Mouse (Mus musculus) kidney, adult 11 months (tissue): ENCODE results near the gene Zfp260.
A peak's percentile ranks its signal among the peaks of the same experiment; 100 is the strongest.
"Not testable (repeated sequence)": the region's sequence is repeated elsewhere in the genome, so short reads cannot be mapped to it uniquely, and the experiment has no call there.

Source experiments
- DNase-seq: peaks from one replicate; pipeline ENCODE4 v3.0.0; 2022

The Zfp260 gene

DNA sequence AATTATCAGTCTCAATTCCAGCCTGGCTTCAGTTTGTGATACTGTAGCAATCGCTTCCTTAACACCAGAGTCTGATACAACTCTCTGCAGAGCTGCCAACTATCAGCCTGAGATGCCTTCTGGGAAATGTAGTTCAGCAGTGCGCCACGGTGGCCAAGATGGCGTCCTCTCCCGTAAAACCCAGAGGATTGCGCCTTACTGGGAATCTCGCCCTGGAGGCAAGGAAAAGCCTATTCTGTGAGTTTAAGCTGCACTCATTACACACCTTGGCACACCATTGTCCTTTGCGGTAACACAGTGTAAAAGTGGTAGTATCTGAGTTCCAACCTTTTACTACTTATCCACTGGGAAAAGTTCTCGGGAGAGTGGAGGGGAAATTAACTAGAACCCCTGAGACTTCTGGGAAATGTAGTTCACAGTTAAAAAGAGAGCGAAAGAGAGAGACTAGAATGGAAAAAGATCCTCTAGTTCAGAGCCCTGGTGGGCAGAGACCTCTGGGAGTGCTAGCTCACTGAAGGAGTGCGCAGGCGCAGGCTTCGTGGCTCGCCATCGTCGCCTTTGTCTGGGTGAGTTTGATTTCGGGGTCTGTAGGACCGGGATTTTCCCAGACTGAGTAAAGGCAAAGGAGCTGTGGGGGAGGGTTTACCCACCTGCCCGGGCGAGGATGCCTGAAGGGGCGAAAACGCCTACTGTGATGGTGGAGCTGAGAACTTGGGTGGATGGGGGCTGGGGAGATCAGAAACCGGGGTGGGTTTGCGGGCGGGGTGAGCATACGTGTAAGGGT, at the start of gene Zfp260:
TSS of gene Zfp260 (plus strand) at position 132 of the 784 bp plus-strand sequence.
- DNase-seq, result peak; percentile 92

DNA sequence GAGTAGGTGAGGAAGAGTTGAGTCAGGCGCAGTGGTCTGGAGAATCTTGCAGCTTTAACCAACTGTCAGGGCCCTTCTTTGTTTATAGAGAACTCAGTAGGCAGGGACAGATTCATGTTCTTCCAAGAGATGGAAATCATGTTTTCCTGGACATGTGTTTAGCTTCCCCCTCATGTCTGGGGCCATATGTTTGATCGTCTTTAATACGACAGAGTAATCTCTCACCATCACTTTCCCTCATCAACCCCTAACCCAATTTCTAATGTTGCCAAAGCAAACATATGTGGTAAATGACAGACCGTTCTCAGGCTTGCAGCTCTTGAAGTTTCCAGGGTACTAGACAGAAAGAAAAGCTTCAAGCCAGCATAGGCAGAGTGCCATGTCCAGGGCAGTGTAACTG, 46.5 kb upstream of the Zfp260 start:
- no peak for DNase-seq

DNA sequence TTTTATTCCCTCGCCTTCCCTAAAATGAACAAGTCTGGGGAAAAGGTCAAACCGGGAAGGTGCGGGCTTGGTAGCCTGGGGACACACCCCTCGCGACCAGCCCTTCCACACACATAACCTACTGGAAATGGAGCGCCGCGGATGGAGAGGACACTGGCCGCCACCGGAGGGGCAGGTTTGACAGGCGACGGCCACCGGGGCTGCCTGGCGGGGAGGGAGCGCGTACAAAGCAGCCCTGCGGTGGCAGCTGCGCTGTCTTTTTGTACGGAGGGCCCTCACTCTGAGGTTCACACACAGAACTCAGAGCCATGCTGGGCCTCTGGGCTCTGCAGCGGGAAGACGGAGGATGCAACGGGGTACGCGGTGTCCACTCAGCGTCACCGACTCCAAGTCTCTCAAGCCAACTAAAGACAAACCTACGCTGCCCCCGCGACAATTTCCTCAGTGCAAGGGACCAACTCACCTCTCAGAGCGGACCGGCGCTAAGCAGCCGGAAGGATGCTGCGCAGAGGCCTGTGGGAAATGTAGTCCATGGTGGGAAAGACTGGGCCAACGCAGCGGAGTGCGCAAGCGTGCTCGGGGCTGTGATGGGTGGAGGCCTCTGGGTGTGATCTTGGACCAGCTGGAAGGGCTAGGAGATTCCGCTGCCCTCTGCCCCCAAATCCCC, 43.6 kb upstream of the Zfp260 start, which contains the start of gene Zfp14:
TSS of gene Zfp14 (minus strand) at position 499 of the 667 bp plus-strand sequence.
- peak; percentile 82 for DNase-seq

DNA sequence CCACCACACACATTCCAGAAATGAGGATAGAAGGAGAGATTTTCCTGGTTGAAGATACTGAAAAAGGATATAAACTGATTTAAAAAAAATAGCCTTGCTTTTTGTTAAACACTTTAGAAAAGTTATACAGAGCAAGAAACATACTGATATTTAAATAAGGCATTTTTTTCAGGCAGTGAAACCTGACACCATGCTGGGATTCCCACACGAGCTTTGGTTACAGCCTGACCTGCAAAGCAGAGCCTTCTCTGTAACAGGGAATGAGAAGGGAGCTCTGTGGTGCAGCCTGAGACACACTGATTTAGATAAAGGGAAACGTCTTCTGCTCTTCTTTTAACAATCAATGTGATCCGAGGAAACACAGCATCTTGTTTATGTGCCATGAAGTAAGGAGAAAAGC, 41.0 kb upstream of the Zfp260 start:
- DNase-seq, result no peak

DNA sequence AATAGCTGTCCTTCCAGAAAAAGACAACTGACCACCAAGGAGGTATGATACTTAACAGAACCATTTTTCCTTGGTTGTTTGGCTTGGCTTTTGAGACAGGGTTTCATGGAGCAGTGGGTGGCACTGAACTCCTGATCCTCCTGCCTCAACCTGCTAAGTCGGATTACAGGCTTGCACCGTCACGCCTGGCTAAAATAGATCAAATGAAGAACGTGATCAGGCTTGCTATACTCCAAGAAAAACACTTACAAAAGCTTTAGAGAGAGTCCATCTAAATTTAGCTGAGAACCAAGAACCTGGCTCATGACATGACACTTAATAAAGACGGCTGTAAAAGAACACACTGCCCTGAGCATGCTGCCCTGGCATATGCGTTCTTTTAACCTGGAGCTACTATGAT, 34.2 kb upstream of the Zfp260 start:
- no peak for DNase-seq

DNA sequence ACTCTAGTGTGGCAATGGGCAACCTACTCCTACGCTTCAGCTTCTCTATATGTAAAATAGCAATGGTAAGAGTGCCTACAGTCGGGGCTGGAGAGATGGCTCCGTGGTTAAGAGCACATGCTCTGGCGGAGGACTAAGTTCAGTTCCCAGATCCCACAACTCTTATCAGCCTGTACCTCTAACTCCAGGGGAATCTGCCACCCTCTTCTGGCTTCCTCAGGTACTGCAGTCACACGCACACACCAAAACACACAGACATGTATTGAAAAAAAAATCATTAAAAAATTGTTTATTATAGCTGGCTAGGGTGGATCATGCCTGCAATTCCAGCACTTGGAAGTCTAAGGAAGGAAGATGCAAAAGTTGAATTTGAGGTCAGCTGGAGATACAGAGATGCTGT, 32.1 kb upstream of the Zfp260 start:
- DNase-seq, result no peak

DNA sequence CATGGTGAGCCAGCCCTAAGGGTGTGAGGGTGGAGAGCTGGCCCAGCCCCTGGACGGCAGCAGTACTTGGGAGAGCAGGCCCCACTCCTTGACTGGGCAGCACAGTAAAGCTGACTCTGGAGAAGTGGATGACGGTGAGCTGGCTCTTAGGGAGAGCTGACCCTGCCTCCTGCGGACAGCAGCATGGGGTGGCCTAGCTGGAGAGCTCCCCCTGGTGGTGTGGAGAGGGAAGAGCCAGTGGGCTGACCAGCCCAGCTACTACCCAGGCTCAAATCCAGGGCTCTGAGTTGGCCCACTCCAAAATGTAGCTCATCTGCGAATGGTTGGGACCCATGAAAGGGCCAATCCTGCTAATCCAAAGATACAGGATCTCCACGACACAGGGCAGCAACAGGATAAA, 30.0 kb upstream of the Zfp260 start:
- no peak for DNase-seq

DNA sequence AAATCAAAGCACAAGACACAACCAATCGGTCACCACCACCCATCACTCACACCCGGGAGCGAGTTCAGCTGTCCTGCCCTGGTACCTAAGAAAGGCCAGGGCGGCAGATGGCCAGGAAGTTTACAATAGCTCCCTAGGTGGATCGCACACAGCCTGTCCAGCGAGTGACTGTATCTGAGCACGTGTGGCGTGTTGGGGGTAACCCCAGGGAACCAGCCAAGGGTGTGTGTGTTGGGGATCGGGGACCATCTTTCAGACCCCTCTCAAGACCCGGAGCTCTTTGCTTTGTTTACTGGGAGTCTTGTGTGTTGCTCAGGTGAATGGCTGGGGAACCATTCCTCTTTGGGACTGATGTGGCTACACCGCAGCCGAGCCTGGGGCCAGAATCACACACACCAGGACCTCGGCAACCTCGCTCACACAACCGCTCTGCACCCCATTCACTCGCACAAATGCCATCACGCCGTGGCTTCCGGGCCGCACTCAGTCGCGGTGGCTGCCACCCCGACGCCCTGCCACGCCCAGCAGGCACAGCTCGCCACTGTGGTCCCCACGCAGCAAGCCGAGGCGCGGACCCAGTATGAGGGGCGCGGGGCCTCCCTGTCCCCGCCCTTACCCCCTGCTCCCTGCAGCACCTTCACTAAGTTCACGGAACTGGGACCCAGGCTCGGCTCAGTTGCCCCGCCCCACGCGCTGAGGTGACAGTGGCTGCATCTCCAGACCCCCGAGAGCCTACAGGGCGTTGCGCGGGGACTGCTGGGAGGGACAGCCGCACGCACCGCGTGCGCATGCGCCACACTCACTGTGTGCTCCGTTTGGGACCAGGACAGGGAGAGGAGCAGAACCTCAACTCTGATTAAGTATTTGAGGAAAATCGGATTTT, 22.2 kb upstream of the Zfp260 start, which contains the start of gene Zfp82:
TSS of gene Zfp82 (minus strand) at position 755 of the 883 bp plus-strand sequence.
- peak; percentile 66 for DNase-seq

DNA sequence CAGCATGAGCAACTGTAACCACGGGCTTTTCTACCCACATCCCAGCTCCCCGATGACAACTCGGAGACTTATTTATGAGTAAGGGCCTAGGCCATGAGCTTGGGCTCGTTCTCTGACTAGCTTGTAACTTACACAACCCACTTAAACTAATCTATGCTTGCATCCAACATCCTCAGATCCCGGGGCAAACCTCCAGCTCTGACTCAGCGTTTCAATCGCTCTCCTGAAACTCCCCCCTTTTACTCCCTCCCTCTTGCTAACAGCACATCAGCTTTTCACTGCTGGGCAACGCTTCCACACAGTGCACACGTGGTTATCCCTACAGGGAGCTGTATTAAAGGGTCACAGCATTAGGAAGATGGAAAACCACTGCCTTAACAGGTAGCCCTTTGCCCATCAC, 8.1 kb upstream of the Zfp260 start:
- no peak for DNase-seq

DNA sequence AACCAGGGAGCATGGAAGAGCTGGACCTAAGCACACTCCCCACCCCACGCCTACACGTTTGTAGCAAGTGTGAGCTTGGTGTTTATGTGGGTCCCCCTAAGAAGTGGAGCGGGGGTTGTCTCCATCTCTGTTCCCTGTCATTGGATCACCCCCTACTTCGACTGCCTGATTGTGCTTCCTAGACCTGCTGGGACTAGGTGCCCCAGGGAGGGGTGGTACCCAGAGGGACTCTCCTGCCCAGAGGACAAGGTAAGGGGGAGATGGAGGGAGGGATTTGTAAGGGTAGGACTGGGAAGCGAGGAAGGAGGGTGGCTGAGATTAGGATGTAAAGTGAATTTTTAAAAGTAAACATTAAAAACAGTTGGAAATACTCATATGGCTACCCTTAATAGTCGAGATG, 5.2 kb upstream of the Zfp260 start:
- DNase-seq, result no peak

DNA sequence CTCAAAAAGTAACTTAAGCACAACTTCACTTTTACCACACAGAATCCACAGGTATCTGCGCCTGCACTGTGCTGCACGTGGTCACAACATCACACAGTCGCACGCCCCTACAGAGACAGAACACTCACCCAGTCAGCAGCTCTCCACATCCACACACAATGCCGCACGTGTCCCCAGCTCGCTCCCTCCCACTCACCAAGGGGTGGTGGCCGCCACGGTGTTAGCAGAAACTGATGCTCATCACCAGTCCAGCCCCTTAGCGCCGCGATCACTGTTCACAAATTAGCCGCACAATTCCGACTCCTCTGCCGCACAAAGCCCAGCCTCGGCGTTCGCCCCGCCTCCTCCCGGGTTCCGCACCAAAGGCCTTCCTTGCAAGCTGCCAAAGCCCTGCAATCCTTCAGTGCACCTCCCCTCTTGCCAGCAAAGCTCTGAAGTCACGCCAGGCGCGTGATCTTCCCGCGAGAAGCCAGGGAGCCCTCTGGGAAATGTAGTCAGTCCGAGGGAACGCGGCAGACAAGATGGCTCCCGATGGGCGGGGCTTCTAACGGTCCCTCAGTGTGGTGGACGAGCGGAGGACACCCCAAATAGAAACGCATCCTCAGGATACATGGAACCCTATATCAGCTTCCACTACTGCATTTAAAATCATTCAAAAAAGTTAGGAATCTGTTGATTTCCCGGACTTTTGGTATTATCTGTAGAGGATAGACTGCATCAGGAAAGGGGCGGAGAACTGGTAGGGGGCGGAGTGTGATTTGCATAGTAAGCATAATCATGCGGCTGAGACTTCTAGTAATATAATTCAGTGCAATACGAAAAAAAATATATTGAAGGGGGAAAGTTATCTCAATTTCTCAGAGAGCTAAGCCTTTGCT, 4.2 kb upstream of the Zfp260 start, which contains the start of the genes Gm26920 and Zfp566:
TSS of gene Gm26920 (minus strand) at position 319 of the 878 bp plus-strand sequence.
TSS of gene Zfp566 (minus strand) at position 436 of the 878 bp plus-strand sequence.
- peak; percentile 97 for DNase-seq

DNA sequence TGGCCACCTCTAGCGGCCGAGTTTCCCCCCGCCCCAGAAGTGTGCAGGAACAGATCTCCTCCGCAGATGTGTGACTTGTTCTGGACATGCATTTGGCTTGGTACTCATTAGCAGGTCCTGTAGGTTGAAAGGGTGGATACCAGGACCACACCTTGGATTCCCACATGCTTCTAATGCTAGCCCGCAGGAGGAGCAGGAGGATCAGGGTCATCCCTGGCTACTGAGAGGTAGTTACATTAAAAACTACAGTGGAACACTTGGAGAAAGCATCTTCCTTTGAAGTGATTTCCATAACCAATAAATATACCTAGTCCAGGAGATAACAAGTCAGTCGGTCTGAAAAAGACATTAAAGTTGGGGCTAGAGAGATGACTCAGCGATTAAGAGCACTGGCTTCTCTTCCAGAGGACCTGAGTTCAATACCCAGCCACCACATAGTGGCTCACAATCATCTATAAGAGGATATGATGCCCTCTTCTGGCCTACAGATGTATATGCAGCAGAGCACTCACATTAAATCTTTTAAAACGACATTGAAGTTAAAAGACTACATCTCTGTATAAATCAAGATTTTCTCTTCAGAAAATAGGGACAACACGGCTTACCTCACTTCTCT, 3.5 kb upstream of the Zfp260 start:
- peak; percentile 36 for DNase-seq

DNA sequence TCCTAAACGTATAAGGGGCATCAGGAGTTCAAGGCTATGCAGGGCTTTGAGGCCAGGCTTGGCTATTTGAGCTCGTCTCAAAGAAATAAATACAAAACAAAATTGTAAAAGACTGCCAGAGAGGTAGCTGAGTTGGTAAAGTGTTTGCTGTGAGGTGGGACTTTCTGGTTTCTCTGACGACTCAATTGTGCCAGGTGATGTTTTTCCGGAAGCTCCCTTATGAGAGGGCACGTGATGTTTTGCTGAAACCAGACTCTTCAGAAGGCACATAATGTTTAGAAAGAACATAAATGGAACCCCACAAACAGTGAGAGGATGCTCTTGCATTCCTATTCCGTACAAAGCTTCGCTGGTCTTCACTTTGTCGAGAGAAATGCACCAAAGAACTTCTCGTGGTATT, 1.9 kb upstream of the Zfp260 start:
- DNase-seq, result no peak

DNA sequence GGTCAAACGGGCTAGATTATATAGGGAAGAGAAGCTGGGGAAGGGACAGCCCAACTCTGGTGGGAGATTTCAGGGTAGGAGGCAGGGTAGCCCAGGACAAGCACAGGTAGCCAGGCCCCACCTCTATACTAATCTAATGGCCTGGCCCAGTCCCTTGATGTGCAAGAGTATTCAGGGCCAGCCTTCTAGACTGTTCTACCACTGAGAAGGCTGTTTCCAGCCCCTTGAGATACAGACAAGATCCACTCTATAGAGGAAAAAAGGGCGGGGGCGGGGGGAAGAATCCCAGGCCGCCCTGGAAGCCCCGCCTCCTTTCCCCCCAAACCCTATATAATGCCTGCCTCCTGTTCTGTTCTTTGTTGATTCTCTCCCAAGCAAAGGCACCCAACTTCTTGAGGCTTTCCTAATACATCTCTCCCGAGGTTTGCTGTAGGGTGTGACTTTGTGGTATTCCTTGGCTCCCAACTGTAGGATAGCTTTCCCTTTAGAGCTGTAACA, 610 bp upstream of the Zfp260 start:
- DNase-seq, result no peak

DNA sequence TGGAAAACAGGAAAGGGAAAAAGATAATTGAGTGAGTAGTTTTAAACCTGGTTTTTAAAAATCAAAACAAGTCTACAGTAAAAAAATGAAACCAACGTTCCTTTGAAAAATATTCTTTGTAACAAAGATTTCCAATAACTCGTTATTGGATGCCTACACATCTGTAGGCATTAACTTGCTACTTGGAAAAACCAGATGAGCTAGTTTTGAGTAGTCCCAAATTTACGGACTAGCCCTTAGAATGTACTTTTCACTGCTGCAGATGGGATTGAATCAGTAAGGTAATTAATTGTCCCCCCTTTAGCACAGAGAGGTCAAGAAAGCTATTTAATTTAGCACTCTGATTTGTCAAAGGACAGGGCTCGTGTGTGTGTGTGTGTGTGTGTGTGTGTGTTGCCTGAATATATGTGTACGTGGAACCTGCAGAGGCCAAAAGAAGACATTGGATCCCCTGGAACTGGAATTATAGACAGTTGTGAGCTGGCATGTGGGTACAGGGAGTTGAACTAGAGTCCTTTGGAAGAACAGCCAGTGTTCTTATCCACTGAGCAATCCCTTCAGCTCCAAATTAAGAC, 1.1 kb downstream of the Zfp260 start:
- DNase-seq, result no peak

DNA sequence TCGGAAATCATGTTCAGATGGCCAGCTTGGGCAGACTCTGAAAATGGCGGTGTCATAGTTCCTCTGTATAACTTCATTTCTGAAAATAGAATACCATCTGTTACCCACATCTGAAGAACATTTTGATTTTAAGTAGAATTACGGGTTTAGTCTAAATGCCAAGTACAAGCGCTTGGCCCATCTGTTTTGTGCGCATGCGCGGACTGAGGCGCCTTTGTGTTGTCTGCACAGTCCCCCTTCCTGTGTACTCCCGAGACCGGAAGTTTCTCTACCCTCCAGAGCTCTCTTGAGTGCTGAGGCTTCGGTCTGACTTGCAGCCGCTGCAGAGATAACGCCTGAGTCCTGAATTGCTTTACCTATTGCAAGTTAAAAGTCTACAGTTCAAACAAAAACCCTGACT, 4.7 kb downstream of the Zfp260 start:
- DNase-seq, result no peak

DNA sequence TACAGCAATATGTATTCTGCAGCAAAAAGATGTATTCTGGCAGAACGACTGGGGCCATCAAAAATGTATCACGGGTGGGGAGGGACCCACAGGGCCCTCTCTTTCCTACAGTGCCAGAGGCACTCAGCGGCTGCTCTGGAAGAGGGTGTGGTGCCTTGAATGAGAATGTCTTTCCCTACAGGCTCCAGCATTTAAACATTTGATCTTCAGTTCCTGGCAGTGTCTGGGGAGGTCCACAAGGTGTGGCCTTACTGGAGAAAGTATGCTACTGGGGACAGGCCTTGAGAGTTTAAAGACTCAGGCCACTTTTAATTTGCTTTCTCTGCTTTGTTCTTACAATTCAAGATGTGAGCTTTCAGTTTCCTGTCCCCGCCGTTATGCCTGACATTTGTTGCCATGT, 21.5 kb downstream of the Zfp260 start:
- DNase-seq, result no peak

DNA sequence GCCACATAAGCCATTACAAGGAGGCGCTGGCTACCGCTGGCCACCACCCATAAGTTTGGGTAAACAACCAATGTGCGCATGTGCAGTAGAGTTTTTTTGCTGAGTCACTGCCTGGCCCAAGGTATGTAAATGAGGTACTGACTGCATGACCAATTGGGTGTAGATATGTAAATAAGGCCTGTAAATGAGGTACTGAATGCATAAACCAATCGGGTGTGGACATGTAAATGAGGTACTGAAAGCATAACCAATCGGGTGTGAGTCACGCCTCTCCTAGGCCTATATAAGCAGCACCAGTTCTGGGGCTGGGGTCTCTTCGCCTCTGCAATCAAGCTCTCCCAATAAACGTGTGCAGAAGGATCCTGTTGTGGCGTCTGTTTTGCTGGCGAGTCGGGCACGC, 23.4 kb downstream of the Zfp260 start:
- DNase-seq, result not testable (repeated sequence)

DNA sequence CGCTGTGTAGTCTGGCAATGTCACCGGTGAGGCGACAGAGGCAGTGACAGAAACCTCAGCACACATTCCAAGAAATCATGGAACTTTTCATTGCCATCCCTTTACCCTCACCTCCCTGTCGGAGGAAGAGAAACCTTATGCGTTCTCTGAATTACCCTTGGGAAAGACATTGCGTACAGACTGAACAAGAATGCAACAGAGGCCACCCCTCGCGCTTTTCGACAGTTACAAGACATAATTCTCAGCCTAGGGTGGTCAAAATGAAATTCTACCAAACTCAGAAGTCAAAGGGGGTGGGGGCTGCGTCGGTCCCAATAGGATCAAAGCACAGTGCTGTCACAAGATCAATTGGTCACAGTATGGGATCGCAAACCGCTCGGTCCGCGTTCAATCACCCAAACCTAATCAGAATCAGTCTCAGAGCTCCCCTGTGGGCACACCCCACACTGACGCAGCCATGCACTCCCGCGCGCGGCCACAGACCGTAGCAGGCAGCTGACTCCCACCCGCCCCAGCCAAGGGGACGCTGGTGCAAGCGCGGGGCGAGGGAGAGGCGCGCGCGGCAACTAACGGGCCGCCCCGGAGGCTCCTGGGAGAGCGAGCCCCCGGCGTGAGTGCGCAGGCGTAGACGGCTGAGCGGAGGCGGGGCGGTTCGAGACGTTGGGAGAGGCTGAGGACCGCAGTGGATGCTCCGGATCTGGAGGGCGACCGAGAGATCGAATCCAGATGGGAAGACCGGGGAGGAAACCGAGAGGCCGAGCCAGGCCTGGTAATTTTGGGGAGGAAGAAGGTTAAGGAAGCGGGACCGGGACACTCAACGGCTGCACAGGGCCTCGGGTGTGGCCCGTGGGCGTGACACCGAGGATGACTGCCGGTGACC, 27.0 kb downstream of the Zfp260 start, which contains the start of gene Zfp382:
TSS of gene Zfp382 (plus strand) at position 635 of the 880 bp plus-strand sequence.
- peak; percentile 78 for DNase-seq

DNA sequence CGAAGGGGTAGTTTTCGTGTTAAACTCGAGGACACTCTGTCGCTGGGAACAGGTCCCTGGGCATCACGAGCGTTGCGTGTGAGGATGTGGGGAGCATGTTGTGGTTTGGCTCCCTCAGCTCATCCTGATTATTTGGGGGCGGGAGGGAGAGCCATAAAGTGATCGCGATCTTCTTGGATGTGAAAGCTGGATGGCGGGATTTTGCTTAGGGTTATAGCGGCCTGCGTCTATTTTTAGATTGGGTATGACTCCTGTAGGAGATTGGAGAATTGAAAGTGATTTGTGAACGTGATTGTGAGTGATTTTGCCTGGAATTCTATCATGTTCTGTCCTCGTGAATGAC, 27.6 kb downstream of the Zfp260 start:
- no peak for DNase-seq
